15 mouse cellular contexts compared by ENCODE assay signal in the genomic region with DNA sequence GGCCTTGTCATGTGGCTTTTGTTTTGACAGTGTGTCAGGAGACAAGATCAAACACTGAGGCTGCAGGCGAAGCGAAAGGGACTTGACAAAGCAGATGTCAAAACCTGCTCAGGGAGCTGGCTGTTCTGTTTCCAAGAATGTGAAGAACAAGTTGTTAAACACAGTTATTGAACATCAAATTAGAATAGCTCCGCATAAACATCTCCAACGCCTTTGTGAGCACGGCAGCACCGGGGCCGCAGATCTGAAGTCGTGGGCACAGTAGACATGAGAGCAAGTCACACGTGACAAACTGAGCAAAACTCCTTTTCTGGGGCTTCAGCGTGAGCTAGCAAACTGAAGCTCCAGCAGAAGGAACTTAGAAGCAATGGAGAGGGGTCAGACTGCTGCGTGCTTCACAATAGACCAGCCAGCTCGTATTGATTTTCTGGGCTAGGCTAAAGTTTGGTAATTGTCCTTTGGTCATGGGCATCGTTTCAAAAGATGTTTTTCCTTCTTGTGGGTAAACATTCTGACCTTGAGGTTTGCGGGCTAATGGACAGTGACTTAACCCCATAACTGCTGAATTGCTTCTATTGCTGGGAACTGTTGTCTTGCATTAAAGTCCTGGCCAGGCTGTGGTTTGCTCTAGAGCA. TPM values are rescaled to one million over a fixed set of nuclear protein-coding genes. Genes with fewer than 3 reads are reported as not detected.
DNase-seq lines count a peak whose midpoint lies in the region; ATAC-seq and TF ChIP-seq lines count a peak whose summit lies in the region.
"Had no signal": no experiment of that assay in that cellular context is flagged by ENCODE, and none has a peak within 500 bp of the region (broad histone marks: within the 10 kb centered on the region; RNA-seq: fewer than 3 reads in every experiment).

No protein-coding gene starts in this region.

- peaks cover 8% of the 10 kb centered on the region; the same call in 1 of the 2 replicates for H3K4me1 ChIP-seq in embryonic facial prominence, embryonic 12.5 days
- peaks cover 11% of the 10 kb centered on the region for H3K4me1 ChIP-seq in embryonic facial prominence, embryonic 10.5 days
- no peaks in the 10 kb centered on the region for H3K4me1 ChIP-seq in liver, postnatal 0 days (ENCODE audit: insufficient read depth)
- no peaks in the 10 kb centered on the region for H3K4me1 ChIP-seq in liver, embryonic 11.5 days (replicated peaks; ENCODE audit: control insufficient read depth, insufficient read depth, low read length)
- H3K4me1 ChIP-seq: heart, embryonic 15.5 days had no signal

- no peak overlapping the region for H3K9ac ChIP-seq in embryonic facial prominence, embryonic 12.5 days
- H3K9ac ChIP-seq in liver, postnatal 0 days (replicated peaks), result no peak overlapping the region
- no peak overlapping the region for H3K9ac ChIP-seq in liver, embryonic 11.5 days (ENCODE audit: low read depth, low read length)
- H3K9ac ChIP-seq: heart, embryonic 15.5 days; kidney, embryonic 15.5 days had no signal

- 64% methylated on average over 14 of the region's 14 CpGs for WGBS in embryonic facial prominence, embryonic 12.5 days
- 73% methylated on average over 14 of the region's 14 CpGs for WGBS in embryonic facial prominence, embryonic 10.5 days
- 56% methylated on average over 14 of the region's 14 CpGs for WGBS in liver, postnatal 0 days (ENCODE audit: insufficient replicate concordance)
- WGBS in liver, embryonic 11.5 days, result 70% methylated on average over 14 of the region's 14 CpGs

- H3K27ac ChIP-seq in embryonic facial prominence, embryonic 12.5 days, result peak overlapping the region; percentile 41; the same call in 1 of the 2 replicates
- no peak overlapping the region for H3K27ac ChIP-seq in embryonic facial prominence, embryonic 10.5 days (replicated peaks)
- H3K27ac ChIP-seq in liver, postnatal 0 days (ENCODE audit: low read depth), result peak overlapping the region; percentile 84
- H3K27ac ChIP-seq in liver, embryonic 11.5 days (ENCODE audit: low read depth, low read length), result no peak overlapping the region
- H3K27ac ChIP-seq: heart, embryonic 15.5 days; kidney, embryonic 15.5 days had no signal

- H3K4me3 ChIP-seq in embryonic facial prominence, embryonic 12.5 days, result no peak overlapping the region
- no peak overlapping the region for H3K4me3 ChIP-seq in embryonic facial prominence, embryonic 10.5 days
- H3K4me3 ChIP-seq in liver, postnatal 0 days (ENCODE audit: low read depth, low read length), result no peak overlapping the region
- H3K4me3 ChIP-seq in liver, embryonic 11.5 days (ENCODE audit: low read depth, low read length), result no peak overlapping the region
- H3K4me3 ChIP-seq: heart, embryonic 15.5 days; kidney, embryonic 15.5 days; myocyte had no signal

- no peak for TF ChIP-seq CTCF in liver, postnatal 0 days (IDR thresholded peaks at IDR 0.05; ENCODE audit: low read depth)

- no peak for DNase-seq in embryonic facial prominence, embryonic 10.5 days (ENCODE audit: low spot score)
- DNase-seq in liver, postnatal 0 days, result peak; percentile 30
- no peak for DNase-seq in liver, embryonic 11.5 days (ENCODE audit: low spot score)
- peak; percentile 11 to 39 for DNase-seq in frontal cortex, postnatal 10 days (ENCODE audit: low spot score in 2 of 2)
- DNase-seq in right cerebral cortex, postnatal 14 days, result peak; percentile 23
- DNase-seq in heart, postnatal 4 days, result no peak
- no peak for DNase-seq in adrenal gland, postnatal 36 days
- DNase-seq: cerebellum, adult 2 months; lung, adult 2 months had no signal

- H3K4me2 ChIP-seq in embryonic facial prominence, embryonic 12.5 days (replicated peaks), result no peak overlapping the region
- H3K4me2 ChIP-seq in liver, postnatal 0 days (ENCODE audit: low read depth, low read length), result no peak overlapping the region; the same call in 1 of the 2 replicates
- H3K4me2 ChIP-seq in liver, embryonic 11.5 days, result no peak overlapping the region
- H3K4me2 ChIP-seq: heart, embryonic 15.5 days; kidney, embryonic 15.5 days had no signal

- no peaks in the 10 kb centered on the region for H3K9me3 ChIP-seq in embryonic facial prominence, embryonic 12.5 days
- H3K9me3 ChIP-seq in embryonic facial prominence, embryonic 10.5 days, result no peaks in the 10 kb centered on the region
- 0 out of 2 replicates have a peak, but pooled peaks cover 2% of the 10 kb centered on the region for H3K9me3 ChIP-seq in liver, postnatal 0 days (ENCODE audit: low read length)
- no peaks in the 10 kb centered on the region for H3K9me3 ChIP-seq in liver, embryonic 11.5 days (ENCODE audit: control insufficient read depth, low read length)
- H3K9me3 ChIP-seq: heart, embryonic 15.5 days; kidney, embryonic 15.5 days had no signal

- no peaks in the 10 kb centered on the region for H3K36me3 ChIP-seq in embryonic facial prominence, embryonic 12.5 days
- no peaks in the 10 kb centered on the region for H3K36me3 ChIP-seq in embryonic facial prominence, embryonic 10.5 days (replicated peaks)
- no peaks in the 10 kb centered on the region for H3K36me3 ChIP-seq in liver, postnatal 0 days (replicated peaks; ENCODE audit: insufficient read depth, low read length)
- H3K36me3 ChIP-seq in liver, embryonic 11.5 days (ENCODE audit: control insufficient read depth, insufficient read depth, low read length), result no peaks in the 10 kb centered on the region
- H3K36me3 ChIP-seq: heart, embryonic 15.5 days; kidney, embryonic 15.5 days had no signal

- peak; percentile 53 for TF ChIP-seq EP300 in liver, postnatal 0 days (IDR thresholded peaks at IDR 0.05; ENCODE audit: low read depth)

- ATAC-seq in embryonic facial prominence, embryonic 12.5 days (ENCODE audit: insufficient number of reproducible peaks, insufficient read depth, low FRiP score, low TSS enrichment), result no peak
- peak; percentile 93 for ATAC-seq in liver, postnatal 0 days
- no peak for ATAC-seq in liver, embryonic 11.5 days (replicated peaks; ENCODE audit: low FRiP score)

- H3K27me3 ChIP-seq in embryonic facial prominence, embryonic 12.5 days, result no peaks in the 10 kb centered on the region
- H3K27me3 ChIP-seq in embryonic facial prominence, embryonic 10.5 days (replicated peaks; ENCODE audit: low read depth, poor library complexity, severe bottlenecking), result no peaks in the 10 kb centered on the region
- H3K27me3 ChIP-seq in liver, postnatal 0 days (ENCODE audit: insufficient read depth, low read length), result no peaks in the 10 kb centered on the region
- no peaks in the 10 kb centered on the region for H3K27me3 ChIP-seq in liver, embryonic 11.5 days (replicated peaks; ENCODE audit: control insufficient read depth, insufficient read depth, low read length)
- H3K27me3 ChIP-seq: heart, embryonic 15.5 days; kidney, embryonic 15.5 days had no signal

RNA-seq across cellular contexts. Expression of a gene that starts 39.6 kb away (rescaled TPM):
- not detected in 2 replicates for polyA plus RNA-seq in embryonic facial prominence, embryonic 12.5 days (2016; fragmentation: Nextera tagmentation; extraction: Ambion mirVana)
- not detected in 2 replicates for polyA plus RNA-seq in embryonic facial prominence, embryonic 10.5 days (2016; fragmentation: Nextera tagmentation; extraction: Ambion mirVana)
- not detected in 2 replicates for polyA plus RNA-seq in liver, postnatal 0 days (2015; fragmentation: Nextera tagmentation; extraction: Ambion mirVana)
- polyA plus RNA-seq in liver, embryonic 11.5 days (2014; fragmentation: Nextera tagmentation; extraction: Ambion mirVana), result not detected in 2 replicates
- under 1 TPM in 1 of 2 experiments, not detected in 1; 0.29 TPM for total RNA-seq in heart, postnatal 4 days (2021)
- total RNA-seq in adrenal gland, postnatal 36 days (2021), result 10 to 100 TPM in 1 of 2 experiments, 1 to 10 TPM in 1; 1.5 to 15.6 TPM
- total RNA-seq: left cerebral cortex, adult 8-10 months; megakaryocyte progenitor cell, adult 5-6 weeks had no signal
- polyA plus RNA-seq: cerebellum, adult 2 months; heart, embryonic 15.5 days; kidney, embryonic 15.5 days; myocyte had no signal

Comparison
In these comparisons a context has a peak if more than half of its experiments do, and no peak if none do; other contexts are left out.
1. H3K27ac ChIP-seq: peak in embryonic facial prominence, embryonic 12.5 days (single experiment) and liver, postnatal 0 days (single experiment); none in embryonic facial prominence, embryonic 10.5 days (single experiment) and liver, embryonic 11.5 days (single experiment).
2. DNase-seq: peak in liver, postnatal 0 days (single experiment), frontal cortex, postnatal 10 days (2 of 2) and right cerebral cortex, postnatal 14 days (single experiment); none in embryonic facial prominence, embryonic 10.5 days (single experiment), liver, embryonic 11.5 days (single experiment), heart, postnatal 4 days (single experiment) and adrenal gland, postnatal 36 days (0 of 2).